Comparison of ENCODE assay signal across 18 mouse cellular contexts in the genomic region with DNA sequence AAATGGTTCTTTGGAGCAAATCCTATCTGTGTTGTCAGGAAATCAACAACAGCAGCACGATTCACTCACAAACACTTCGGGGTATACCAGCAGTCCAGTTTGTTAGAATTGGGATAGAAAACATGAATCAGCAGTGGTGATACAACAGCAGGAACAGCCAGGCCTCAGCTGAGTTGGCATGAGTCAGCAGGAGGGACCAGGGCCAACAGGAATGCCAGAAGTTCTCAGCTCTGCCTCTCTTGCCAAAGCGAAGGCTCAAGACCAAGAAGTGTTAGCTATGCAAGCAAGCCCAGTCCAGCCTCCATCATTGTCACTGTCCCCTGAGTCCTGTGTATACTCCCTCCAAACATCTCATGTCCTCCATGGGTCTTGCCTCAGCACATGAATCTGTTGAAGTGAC. TPM values are rescaled to one million over a fixed set of nuclear protein-coding genes. Genes with fewer than 3 reads are reported as not detected.
DNase-seq lines count a peak whose midpoint lies in the region.
"Had no signal": no experiment of that assay in that cellular context is flagged by ENCODE, and none has a peak within 500 bp of the region (broad histone marks: within the 10 kb centered on the region; RNA-seq: fewer than 3 reads in every experiment).

No protein-coding gene starts in this region.

- H3K27ac ChIP-seq in embryonic facial prominence, embryonic 10.5 days (replicated peaks), result no peak overlapping the region
- H3K27ac ChIP-seq: hindbrain, embryonic 12.5 days; kidney, embryonic 15.5 days; liver, embryonic 14.5 days; midbrain, embryonic 12.5 days had no signal

- no peaks in the 10 kb centered on the region for H3K4me1 ChIP-seq in embryonic facial prominence, embryonic 10.5 days
- H3K4me1 ChIP-seq: hindbrain, embryonic 12.5 days; kidney, embryonic 15.5 days; midbrain, embryonic 12.5 days had no signal

- no peaks in the 10 kb centered on the region for H3K27me3 ChIP-seq in embryonic facial prominence, embryonic 10.5 days (replicated peaks; ENCODE audit: low read depth, poor library complexity, severe bottlenecking)
- H3K27me3 ChIP-seq: hindbrain, embryonic 12.5 days; kidney, embryonic 15.5 days; midbrain, embryonic 12.5 days had no signal

- peak; percentile 19 to 29 for DNase-seq in cerebellum, postnatal 14 days
- no peak for DNase-seq in cerebellum, adult 11-12 months
- DNase-seq in layer of hippocampus, adult 11-12 months (ENCODE audit: low spot score), result peak; percentile 10
- DNase-seq in layer of hippocampus, adult 9-10 months (ENCODE audit: low spot score), result no peak
- peak; percentile 67 for DNase-seq in 3134 (ENCODE audit: extremely low read depth, insufficient read length, low spot score)
- peak; percentile 52 for DNase-seq in adrenal gland, postnatal 25 days
- DNase-seq in embryonic facial prominence, embryonic 10.5 days (ENCODE audit: low spot score), result no peak
- no peak for DNase-seq in retina, embryonic 14.5 days (ENCODE audit: low spot score)
- DNase-seq: cerebellum, postnatal 25 days; layer of hippocampus, postnatal 36 days had no signal

- no peaks in the 10 kb centered on the region for H3K36me3 ChIP-seq in embryonic facial prominence, embryonic 10.5 days (replicated peaks)
- H3K36me3 ChIP-seq: hindbrain, embryonic 12.5 days; kidney, embryonic 15.5 days; midbrain, embryonic 12.5 days had no signal

- H3K4me3 ChIP-seq in embryonic facial prominence, embryonic 10.5 days, result no peak overlapping the region
- H3K4me3 ChIP-seq: erythroblast, embryonic 14.5 days; hindbrain, embryonic 12.5 days; kidney, embryonic 15.5 days; midbrain, embryonic 12.5 days had no signal

- WGBS in embryonic facial prominence, embryonic 10.5 days, result 88% methylated on average over 3 of the region's 3 CpGs

- no peaks in the 10 kb centered on the region for H3K9me3 ChIP-seq in embryonic facial prominence, embryonic 10.5 days
- H3K9me3 ChIP-seq: hindbrain, embryonic 12.5 days; kidney, embryonic 15.5 days; midbrain, embryonic 12.5 days had no signal

RNA-seq across cellular contexts. Expression of gene Slc22a16, which starts 27.0 kb away (rescaled TPM):
- total RNA-seq in adrenal gland, postnatal 25 days (2021), result not detected in 2 replicates
- polyA plus RNA-seq in embryonic facial prominence, embryonic 10.5 days (2016; fragmentation: Nextera tagmentation; extraction: Ambion mirVana), result not detected in 2 replicates
- total RNA-seq: layer of hippocampus, postnatal 36 days had no signal
- polyA plus RNA-seq: brain, embryonic 14.5 days; C2C12; erythroblast, embryonic 14.5 days; hindbrain, embryonic 12.5 days; kidney, embryonic 15.5 days; liver, embryonic 14.5 days; midbrain, embryonic 12.5 days; neural tube, embryonic 11.5 days had no signal

RNA-seq across cellular contexts. Expression of gene Ddo, which starts 32.6 kb away (rescaled TPM):
- total RNA-seq in adrenal gland, postnatal 25 days (2021), result 10.6 and 10.8 TPM in 2 replicates
- 0.10 and 0.21 TPM in 2 replicates for polyA plus RNA-seq in embryonic facial prominence, embryonic 10.5 days (2016; fragmentation: Nextera tagmentation; extraction: Ambion mirVana)
- polyA plus RNA-seq: C2C12; erythroblast, embryonic 14.5 days had no signal

Comparison
In these comparisons a context has a peak if more than half of its experiments do, and no peak if none do; other contexts are left out.
1. DNase-seq: peak in cerebellum, postnatal 14 days (2 of 2), layer of hippocampus, adult 11-12 months (single experiment), 3134 (single experiment) and adrenal gland, postnatal 25 days (single experiment); none in cerebellum, adult 11-12 months (single experiment), layer of hippocampus, adult 9-10 months (single experiment), embryonic facial prominence, embryonic 10.5 days (single experiment) and retina, embryonic 14.5 days (single experiment).